Mouse (Mus musculus) Patski (cell line): ENCODE results near the gene Pbxip1. TPM values are rescaled to one million over a fixed set of nuclear protein-coding genes. Genes with fewer than 3 reads are reported as not detected.

Experiments used
- ATAC-seq: fragments of 100-300 bp; one replicate; pipeline ENCODE4 v1.8.0; 2021
- CTCF ChIA-PET: fragments of 350-600 bp; sonication (Branson Sonifier 250); formaldehyde crosslinking; loops from one replicate; lab custom pipeline; 2022; ENCODE audit warnings: inconsistent platforms; lab: Charles Lee
- POLR2A ChIA-PET: fragments of 350-600 bp; sonication (Branson Sonifier 250); formaldehyde crosslinking; loops from one replicate; lab custom pipeline; 2022; ENCODE audit warnings: antibody characterized with exemption, inconsistent platforms; lab: Charles Lee
- DNase-seq: peaks from one replicate; pipeline ENCODE4 v3.0.0-alpha.2; 2011; ENCODE audit warnings: low read depth, low spot score
- H3K27me3 ChIP-seq: fragments of 371-371 bp; one replicate; pipeline ENCODE4 v1.5.1; 2021
- CTCF ChIP-seq: fragments of 100-300 bp; IDR thresholded peaks from one replicate; pipeline ENCODE4 v1.5.1; 2021
- in situ Hi-C: fragments of 300-500 bp; cut with MboI; formaldehyde crosslinking; loops from 3 replicates; pipeline ENCODE4 v1.11.1; 2018; ENCODE audit warnings: low pct_unique_long_range_greater_than_20kb, mixed read lengths
- polyA plus RNA-seq: library from polyadenylated mRNA; unstranded; gene quantifications from one replicate; pipeline ENCODE4 v1.2.3, GENCODE M21; 2021

Pbxip1 gene
- polyA plus RNA-seq, 1 experiment from 2014 or later = 354 TPM

DNA sequence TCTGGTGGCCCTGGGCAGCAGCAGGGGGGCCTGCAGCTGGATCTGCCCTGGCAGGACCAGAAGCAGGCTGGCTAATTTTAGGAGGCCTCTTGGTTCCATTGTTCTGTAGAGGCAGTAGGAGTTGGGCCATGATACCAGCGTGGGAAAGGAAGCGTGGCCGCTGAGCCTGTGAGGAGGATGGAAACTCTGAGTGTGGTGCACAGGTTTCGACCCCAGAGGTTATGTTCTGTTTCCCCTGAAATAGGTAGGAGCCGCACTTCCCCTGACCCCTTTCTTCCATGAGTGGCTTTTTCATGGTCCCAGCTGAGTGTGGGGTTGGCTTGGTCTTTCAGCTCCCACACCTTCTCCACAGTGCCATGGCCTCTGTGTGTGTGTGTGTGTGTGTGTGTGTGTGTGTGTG, 55.1 kb downstream of the Pbxip1 start:
- in situ Hi-C loops = no loop called here
- DNase-seq (no peak), ATAC-seq (no peak)
- ChIA-PET POLR2A (interaction anchor here (0.5 to 0.6 kb wide), 3 partner anchors 12 to 154 kb away, joined by 3 to 4 read pairs (median 3); no protein-coding TSS in a partner anchor), CTCF (interaction anchor here (3.0 kb wide), 1 partner anchor 35 kb away, joined by 9 read pairs; no protein-coding TSS in a partner anchor)
- H3K27me3 ChIP-seq = peaks cover 51% of the 10 kb centered on the region
- TF ChIP-seq CTCF = no peak

- in situ Hi-C loops = no loop called here
- TF ChIP-seq CTCF = no peak
- ChIA-PET CTCF (interaction anchor here (1.3 to 3.0 kb wide), 2 partner anchors 36 to 44 kb away, joined by 3 to 9 read pairs; no protein-coding TSS in a partner anchor), POLR2A (no interaction called here)
- DNase-seq = no peak
- ATAC-seq = no peak
- peaks cover 42% of the 10 kb centered on the region for H3K27me3 ChIP-seq
Observed at GRCm38 (mm10) chr3:89492701-89493151, 56.2 kb downstream of the Pbxip1 start.

DNA sequence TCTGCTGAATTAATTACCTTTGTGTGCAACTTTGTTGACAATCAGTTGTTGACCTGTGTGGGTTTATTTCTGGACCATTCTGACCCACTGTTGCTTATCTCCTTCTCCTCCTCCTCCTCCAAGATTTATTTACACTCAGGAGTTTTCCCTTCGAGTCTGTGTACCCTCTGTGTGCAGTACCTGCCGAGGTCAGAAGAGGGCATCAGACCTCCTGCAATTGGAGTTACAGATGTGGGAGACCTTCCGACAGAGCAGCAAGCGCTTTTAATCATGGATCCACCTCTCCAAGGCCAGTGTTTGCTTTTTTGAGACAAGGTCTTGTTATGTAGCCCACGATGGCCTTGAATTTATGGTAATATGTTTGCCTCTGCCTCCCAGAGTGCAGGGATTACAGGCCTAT, 58.1 kb downstream of the Pbxip1 start:
- POLR2A ChIA-PET = no interaction called here
- H3K27me3 ChIP-seq = peaks cover 29% of the 10 kb centered on the region
- DNase-seq (no peak), ATAC-seq (no peak)
- in situ Hi-C loops = no loop called here
- CTCF ChIA-PET = no interaction called here
- TF ChIP-seq CTCF = peak; percentile 44

GRCm38 (mm10) chr3:89496366-89496765, 59.9 kb downstream of the Pbxip1 start:
- ATAC-seq (no peak), DNase-seq (no peak)
- H3K27me3 ChIP-seq = peaks cover 23% of the 10 kb centered on the region
- CTCF ChIA-PET = interaction anchor here (0.9 to 1.5 kb wide), 2 partner anchors 32 to 40 kb away, joined by 3 read pairs; no protein-coding TSS in a partner anchor
- peak; percentile 43 for TF ChIP-seq CTCF
- in situ Hi-C loops = no loop called here
- POLR2A ChIA-PET = no interaction called here

DNA sequence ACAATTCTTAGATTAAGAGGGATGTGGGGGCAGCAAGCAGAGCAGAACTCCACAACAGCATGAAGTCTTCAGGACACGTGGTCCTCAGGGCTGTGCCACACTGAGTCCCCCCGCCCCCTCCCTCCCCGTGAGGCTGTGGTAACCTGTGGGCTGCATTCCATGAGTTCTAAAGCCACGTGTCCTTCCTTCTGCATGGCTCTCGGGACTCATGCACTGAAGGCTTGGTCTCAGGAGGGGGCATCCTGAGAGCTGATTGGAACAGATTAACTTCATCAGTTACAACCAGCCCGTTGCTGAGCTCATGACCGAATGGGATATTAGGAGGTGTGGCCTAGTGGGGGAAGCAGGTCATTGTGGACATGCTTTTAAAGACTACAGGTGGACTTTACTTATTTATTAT, 63.2 kb downstream of the Pbxip1 start:
- CTCF ChIA-PET = interaction anchor here (0.8 to 1.4 kb wide), 3 partner anchors 51 to 197 kb away, joined by 3 read pairs; no protein-coding TSS in a partner anchor
- in situ Hi-C loops = no loop called here
- ATAC-seq = no peak

More for the DNA sequence above, 63.2 kb downstream of the Pbxip1 start:
- POLR2A ChIA-PET = no interaction called here
- DNase-seq = no peak
- peaks cover 39% of the 10 kb centered on the region for H3K27me3 ChIP-seq
- no peak for TF ChIP-seq CTCF

Other genes starting within 250 kb of the Pbxip1 start
- 141 TPM for gene Gba, start 233.8 kb upstream of the Pbxip1 start, polyA plus RNA-seq
- gene Thbs3, start 221.5 kb upstream of the Pbxip1 start, polyA plus RNA-seq = 86.6 TPM
- 215 TPM for gene Mtx1, start 209.6 kb upstream of the Pbxip1 start, polyA plus RNA-seq
- gene Muc1, start 207.6 kb upstream of the Pbxip1 start, polyA plus RNA-seq = 10.3 TPM
- 236 TPM for gene Krtcap2, start 190.7 kb upstream of the Pbxip1 start, polyA plus RNA-seq
- 57.5 TPM for gene Trim46, start 190.4 kb upstream of the Pbxip1 start, polyA plus RNA-seq
- 104 TPM for gene Dpm3, start 177.3 kb upstream of the Pbxip1 start, polyA plus RNA-seq
- 88.3 TPM for gene Slc50a1, start 166.1 kb upstream of the Pbxip1 start, polyA plus RNA-seq
- gene Efna1, start 155.6 kb upstream of the Pbxip1 start, polyA plus RNA-seq = 97.1 TPM
- 9.4 TPM for gene Efna3, start 113.7 kb upstream of the Pbxip1 start, polyA plus RNA-seq
- 48.7 TPM for gene Efna4, start 98.7 kb upstream of the Pbxip1 start, polyA plus RNA-seq
- 226 TPM for gene Adam15, start 86.7 kb upstream of the Pbxip1 start, polyA plus RNA-seq
- gene Dcst2, start 74.7 kb upstream of the Pbxip1 start, polyA plus RNA-seq = 0.06 TPM
- 1.3 TPM for gene Dcst1, start 71.5 kb upstream of the Pbxip1 start, polyA plus RNA-seq
- 73.7 TPM for gene Zbtb7b, start 41.9 kb upstream of the Pbxip1 start, polyA plus RNA-seq
- gene Lenep, start 33.9 kb upstream of the Pbxip1 start, polyA plus RNA-seq = not detected
- 40.6 TPM for gene Flad1, start 24.8 kb upstream of the Pbxip1 start, polyA plus RNA-seq
- 162 TPM for gene Cks1b, start 18.3 kb upstream of the Pbxip1 start, polyA plus RNA-seq
- gene Shc1, start 18.3 kb upstream of the Pbxip1 start, polyA plus RNA-seq = 174 TPM
- gene Pygo2, start 6.5 kb upstream of the Pbxip1 start, polyA plus RNA-seq = 68.4 TPM
- 40.7 TPM for gene Pmvk, start 17.8 kb downstream of the Pbxip1 start, polyA plus RNA-seq
- 0.04 TPM for gene Kcnn3, start 83.5 kb downstream of the Pbxip1 start, polyA plus RNA-seq